Mouse (Mus musculus) thymus, postnatal 36 days (tissue): ENCODE measurements at regions not wholly inside any gene's neighbourhood (a gene's known extent, or its start where the extent isn't known, plus 50 kb on each side); places are given as distances from the start of the nearest gene placed in this dataset.
A peak's percentile ranks its signal among the peaks of the same experiment; 100 is the strongest.

Experiments
- DNase-seq, 2 experiments: peaks; one replicate each; pipeline ENCODE4 v3.0.0; 2022; ENCODE audit warnings: mixed read lengths in 2 of 2

GRCm38 (mm10) chr10:118629360-118630040 lies 188.7 kb downstream of the Ifng start:
- no peak for DNase-seq

- no peak for DNase-seq
Observed at GRCm38 (mm10) chr10:118631786-118632185, 190.9 kb downstream of the Ifng start.

GRCm38 (mm10) chr10:118632187-118632586 lies 191.3 kb downstream of the Ifng start:
- no peak for DNase-seq

GRCm38 (mm10) chr10:118633429-118633828 lies 192.6 kb downstream of the Ifng start:
- DNase-seq, result peak; percentile 8 to 32

- DNase-seq, result no peak
Observed at GRCm38 (mm10) chr10:118639097-118639496, 198.3 kb downstream of the Ifng start.

GRCm38 (mm10) chr10:118640121-118640809 lies 199.4 kb downstream of the Ifng start:
- DNase-seq, result peak in 1 of 2 experiments; percentile 20

GRCm38 (mm10) chr10:118640810-118641427 lies 200.1 kb downstream of the Ifng start:
- DNase-seq, result no peak

- no peak for DNase-seq
Observed at GRCm38 (mm10) chr10:118643622-118644021, 202.8 kb downstream of the Ifng start.

- no peak for DNase-seq
Observed at GRCm38 (mm10) chr10:118648111-118648510, 207.3 kb downstream of the Ifng start.

- no peak for DNase-seq
Observed at GRCm38 (mm10) chr10:118656561-118656960, 213.4 kb downstream of the Dyrk2 start.

GRCm38 (mm10) chr10:118666009-118666408 lies 204.0 kb downstream of the Dyrk2 start:
- no peak for DNase-seq

GRCm38 (mm10) chr10:118675816-118676465 lies 194.1 kb downstream of the Dyrk2 start:
- no peak for DNase-seq

GRCm38 (mm10) chr10:118678750-118679418 lies 191.1 kb downstream of the Dyrk2 start:
- no peak for DNase-seq

- no peak for DNase-seq
Observed at GRCm38 (mm10) chr10:118679507-118679906, 190.5 kb downstream of the Dyrk2 start.

- no peak for DNase-seq
Observed at GRCm38 (mm10) chr10:118680896-118681295, 189.1 kb downstream of the Dyrk2 start.

GRCm38 (mm10) chr10:118683356-118683755 lies 186.7 kb downstream of the Dyrk2 start:
- DNase-seq, result no peak

GRCm38 (mm10) chr10:118699292-118699691 lies 170.7 kb downstream of the Dyrk2 start:
- no peak for DNase-seq

- DNase-seq, result no peak
Observed at GRCm38 (mm10) chr10:118700115-118700514, 169.9 kb downstream of the Dyrk2 start.

GRCm38 (mm10) chr10:118706020-118706419 lies 164.0 kb downstream of the Dyrk2 start:
- DNase-seq, result no peak

GRCm38 (mm10) chr10:118709718-118710117 lies 160.3 kb downstream of the Dyrk2 start:
- no peak for DNase-seq

GRCm38 (mm10) chr10:118711529-118711928 lies 158.5 kb downstream of the Dyrk2 start:
- DNase-seq, result no peak

GRCm38 (mm10) chr10:118711951-118712350 lies 158.1 kb downstream of the Dyrk2 start:
- DNase-seq, result no peak

- DNase-seq, result peak in 1 of 2 experiments; percentile 17
Observed at GRCm38 (mm10) chr10:118712951-118713350, 157.1 kb downstream of the Dyrk2 start.
